Comparison of ENCODE assay signal across 9 mouse cellular contexts in the genomic region with DNA sequence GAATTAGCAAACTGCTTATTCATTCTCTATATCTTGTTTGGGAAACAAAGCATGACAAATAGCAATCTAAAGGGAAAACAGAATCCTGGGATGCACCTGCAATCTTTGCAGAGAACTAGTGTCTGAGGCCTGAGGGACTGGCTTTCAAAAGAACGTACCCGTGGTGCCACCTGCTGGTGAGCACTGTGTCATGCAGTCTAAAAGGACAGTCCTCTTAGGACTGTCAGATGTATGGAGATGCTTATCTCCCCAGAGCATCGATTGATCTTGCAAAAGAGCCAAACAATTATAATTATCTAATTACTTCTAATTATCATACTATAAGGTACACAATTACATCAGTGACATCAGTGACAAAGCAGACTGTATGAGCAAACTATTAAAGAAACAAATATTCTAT. TPM values are rescaled to one million over a fixed set of nuclear protein-coding genes. Genes with fewer than 3 reads are reported as not detected.
DNase-seq lines count a peak whose midpoint lies in the region; ATAC-seq lines count a peak whose summit lies in the region.
"Had no signal": no experiment of that assay in that cellular context is flagged by ENCODE, and none has a peak within 500 bp of the region (broad histone marks: within the 10 kb centered on the region; RNA-seq: fewer than 3 reads in every experiment).

No protein-coding gene starts in this region.

- no peaks in the 10 kb centered on the region for H3K9me3 ChIP-seq in hindbrain, embryonic 11.5 days (ENCODE audit: control insufficient read depth, low read length)
- H3K9me3 ChIP-seq: lung, embryonic 15.5 days had no signal

- no peak overlapping the region for H3K9ac ChIP-seq in hindbrain, embryonic 11.5 days (ENCODE audit: low read depth, low read length)
- H3K9ac ChIP-seq: lung, embryonic 15.5 days had no signal

- H3K36me3 ChIP-seq in hindbrain, embryonic 11.5 days (ENCODE audit: control insufficient read depth, insufficient read depth, low read length) = no peaks in the 10 kb centered on the region
- H3K36me3 ChIP-seq: lung, embryonic 15.5 days had no signal

- no peak overlapping the region for H3K27ac ChIP-seq in hindbrain, embryonic 11.5 days (ENCODE audit: low read depth, low read length)
- H3K27ac ChIP-seq: lung, embryonic 15.5 days had no signal

- 21% methylated on average over 3 of the region's 3 CpGs for WGBS in hindbrain, embryonic 11.5 days

- DNase-seq in MEL-GATA-1-ER (ENCODE audit: extremely low read depth, low read depth) = peak; percentile 12
- DNase-seq in brain, embryonic 18.5 days (ENCODE audit: low read depth, low spot score) = peak; percentile 45
- DNase-seq in fibroblast of lung, adult 2 months (ENCODE audit: low read depth) = peak; percentile 19
- DNase-seq in hindbrain, embryonic 11.5 days (ENCODE audit: low spot score) = peak; percentile 84
- DNase-seq in layer of hippocampus, adult 9-10 months (ENCODE audit: low spot score) = peak; percentile 41
- peak; percentile 41 to 67 for DNase-seq in lung, postnatal 4 days
- peak; percentile 73 for DNase-seq in right cerebral cortex, adult 18-20 months
- DNase-seq in urinary bladder, adult 2 months (ENCODE audit: low spot score) = peak; percentile 46

- H3K4me3 ChIP-seq in hindbrain, embryonic 11.5 days (ENCODE audit: low read depth, low read length) = no peak overlapping the region
- H3K4me3 ChIP-seq: lung, embryonic 15.5 days had no signal

- H3K4me2 ChIP-seq in hindbrain, embryonic 11.5 days (replicated peaks; ENCODE audit: low read depth, low read length) = no peak overlapping the region
- H3K4me2 ChIP-seq: lung, embryonic 15.5 days had no signal

- no peaks in the 10 kb centered on the region for H3K27me3 ChIP-seq in hindbrain, embryonic 11.5 days (ENCODE audit: control insufficient read depth, insufficient read depth, low read length)
- H3K27me3 ChIP-seq: lung, embryonic 15.5 days had no signal

- no peaks in the 10 kb centered on the region for H3K4me1 ChIP-seq in hindbrain, embryonic 11.5 days (replicated peaks; ENCODE audit: control insufficient read depth, insufficient read depth, low read length)
- H3K4me1 ChIP-seq: lung, embryonic 15.5 days had no signal

- peak; percentile 85 for ATAC-seq in hindbrain, embryonic 11.5 days (ENCODE audit: low FRiP score)

RNA-seq across cellular contexts. Expression of a gene that starts 25.4 kb away (rescaled TPM):
- polyA plus RNA-seq in hindbrain, embryonic 11.5 days (2014; fragmentation: Nextera tagmentation; extraction: Ambion mirVana) = 8.2 and 9.8 TPM in 2 replicates
- 1.3 and 1.4 TPM in 2 replicates for polyA plus RNA-seq in urinary bladder, adult 2 months (2012; rRNA removed)

Comparison
In these comparisons a context has a peak if more than half of its experiments do, and no peak if none do; other contexts are left out.
1. DNase-seq: peak in every context shown above with its lines; median percentile 84 in hindbrain, embryonic 11.5 days; 73 in right cerebral cortex, adult 18-20 months; 54 in lung, postnatal 4 days; 46 in urinary bladder, adult 2 months; 45 in brain, embryonic 18.5 days; 41 in layer of hippocampus, adult 9-10 months; 19 in fibroblast of lung, adult 2 months; 12 in MEL-GATA-1-ER.